Mouse (Mus musculus): ENCODE data around the gene Atp8b3. TPM values are rescaled to one million over a fixed set of nuclear protein-coding genes. Genes with fewer than 3 reads are reported as not detected.

Gene Atp8b3
- polyA plus RNA-seq (2015; fragmentation: Nextera tagmentation; extraction: Ambion mirVana), result 0.05 and 0.06 TPM in 2 replicates

DNA sequence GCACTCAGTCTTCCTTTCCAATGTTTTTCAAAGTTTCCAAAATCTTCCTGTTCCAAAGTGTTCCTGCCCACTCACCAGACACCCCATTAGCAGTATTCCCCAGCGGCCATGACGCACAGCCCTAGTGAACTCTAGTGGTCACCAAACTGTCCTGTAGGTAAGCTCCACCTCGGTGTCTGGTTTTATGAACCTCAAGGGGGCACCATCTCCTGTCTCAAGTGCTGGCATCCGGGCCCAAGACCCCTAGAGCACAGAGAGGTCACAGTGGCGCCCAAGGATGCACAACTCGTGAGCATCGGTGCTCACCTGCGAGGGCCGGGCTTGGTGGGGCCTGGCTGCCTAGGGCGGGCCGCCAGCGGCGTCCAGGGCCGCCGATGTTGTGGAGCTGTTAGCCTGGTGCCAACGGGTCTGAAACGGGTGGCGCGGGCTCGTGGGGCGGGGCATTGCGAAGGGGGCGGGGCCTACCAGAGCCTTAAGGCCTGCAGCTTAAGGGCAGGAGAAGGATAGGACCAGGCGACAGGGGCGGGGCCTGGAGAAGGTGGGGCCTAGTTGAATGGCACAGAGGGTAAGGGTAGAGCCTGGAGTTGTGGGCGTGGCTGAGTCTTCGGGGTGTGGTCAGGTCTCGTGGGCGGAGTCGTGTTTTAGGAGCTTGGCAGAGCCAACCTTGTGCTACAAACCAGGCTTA, at the start of gene Atp8b3:
Atp8b3 (minus strand) TSS at position 415 of the 685 bp plus-strand sequence.
- peak within 1 kb of the TSS; percentile 20; the same call in 1 of the 2 replicates for H3K9ac ChIP-seq
- ATAC-seq (replicated peaks; ENCODE audit: insufficient number of reproducible peaks, insufficient read depth, low FRiP score, low read depth), result peak; percentile 71
- H3K4me2 ChIP-seq, result peak within 1 kb of the TSS; percentile 60
- H3K27ac ChIP-seq, result no peak within 1 kb of the TSS; the same call in 1 of the 2 replicates
- peak within 1 kb of the TSS; percentile 28; the same call in 1 of the 2 replicates for H3K4me3 ChIP-seq
- no peaks in the 10 kb centered on the region for H3K9me3 ChIP-seq (replicated peaks)
- peaks cover 25% of the 10 kb centered on the region for H3K4me1 ChIP-seq (replicated peaks)
- H3K36me3 ChIP-seq, result peaks cover 21% of the 10 kb centered on the region
- 2% methylated on average over 30 of the region's 30 CpGs for WGBS
- H3K27me3 ChIP-seq, result peaks cover 31% of the 10 kb centered on the region

DNA sequence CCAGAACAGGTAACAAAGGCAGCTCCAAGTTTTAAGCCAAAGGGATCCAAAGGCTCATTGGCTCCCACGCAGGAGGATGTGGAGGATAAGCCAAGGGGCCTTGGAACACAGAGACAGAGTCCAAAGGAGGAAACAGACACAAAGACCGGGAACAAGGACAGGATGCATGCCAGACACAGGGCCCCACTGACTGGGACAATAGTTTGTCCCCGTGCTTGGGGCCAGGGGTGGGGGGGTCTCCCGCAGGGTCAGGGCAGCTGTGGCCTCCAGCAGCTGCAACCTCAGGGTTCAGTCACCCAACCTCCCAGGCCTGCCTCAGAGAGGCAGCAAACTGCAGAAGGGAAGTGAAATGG, 48.4 kb upstream of the Atp8b3 start:
- Histone ChIP-seq H3K9me3 (replicated peaks) (no peaks in the 10 kb centered on the region), H3K4me3 (peak overlapping the region; percentile 21), H3K27ac (peak overlapping the region; percentile 83), H3K9ac (0 out of 2 replicates have a peak overlapping the region, but pooled peaks have one; percentile 31), H3K4me1 (replicated peaks) (peaks cover 60% of the 10 kb centered on the region), H3K27me3 (no peaks in the 10 kb centered on the region), H3K36me3 (peaks cover 23% of the 10 kb centered on the region), H3K4me2 (peak overlapping the region; percentile 38)
- ATAC-seq (replicated peaks; ENCODE audit: insufficient number of reproducible peaks, insufficient read depth, low FRiP score, low read depth), result 0 out of 2 replicates have a peak, but pooled peaks have one; percentile 20
- 47% methylated on average over 4 of the region's 4 CpGs for WGBS

DNA sequence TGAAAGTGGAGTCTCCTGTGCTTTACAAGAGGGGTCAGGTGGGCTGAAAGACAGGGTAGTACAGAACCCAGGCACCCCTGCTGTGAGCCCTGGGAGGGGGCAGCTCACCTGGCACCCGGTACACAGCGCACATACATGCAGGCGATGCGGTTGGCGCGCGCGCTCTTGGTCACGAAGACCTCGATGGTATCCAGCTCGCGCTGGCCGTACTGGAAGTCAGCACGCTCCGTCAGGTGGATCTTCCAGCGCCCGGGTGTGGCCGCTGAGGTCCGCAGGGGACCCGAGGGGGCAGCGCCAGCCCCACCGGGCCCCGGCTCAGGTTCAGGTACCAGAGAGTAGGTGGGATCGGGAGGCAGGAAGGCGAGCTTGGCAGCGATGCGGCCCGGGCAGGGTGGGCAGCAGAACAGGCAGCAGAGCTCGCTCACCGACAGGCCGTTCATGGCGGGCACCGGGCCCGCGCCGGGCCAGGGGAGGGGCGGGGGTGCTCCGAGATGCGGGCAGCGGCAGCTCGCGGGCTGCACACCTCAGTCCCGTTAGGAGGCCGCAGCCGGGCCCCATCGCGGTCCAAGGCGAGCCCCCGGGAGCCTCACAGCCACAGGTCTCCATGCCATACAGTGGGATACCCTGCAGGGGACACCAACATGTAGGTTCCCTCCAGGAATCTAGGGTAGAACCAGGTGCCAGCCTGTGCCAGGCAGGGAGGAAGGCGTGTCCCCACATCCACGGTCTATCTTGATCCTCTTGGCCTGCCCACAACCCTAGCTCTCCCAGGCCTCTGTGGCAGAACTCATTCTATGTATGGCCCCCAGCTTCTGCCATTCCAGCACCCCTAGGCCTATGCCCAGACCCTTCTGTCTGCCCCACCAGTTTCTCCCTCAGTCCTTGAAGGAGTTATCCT, 47.7 kb upstream of the Atp8b3 start:
- no peaks in the 10 kb centered on the region for H3K27me3 ChIP-seq
- H3K36me3 ChIP-seq, result peaks cover 26% of the 10 kb centered on the region
- peaks cover 60% of the 10 kb centered on the region for H3K4me1 ChIP-seq (replicated peaks)
- H3K9ac ChIP-seq, result peak overlapping the region; percentile 31; the same call in 1 of the 2 replicates
- WGBS, result 89% methylated on average over 51 of the region's 51 CpGs
- no peaks in the 10 kb centered on the region for H3K9me3 ChIP-seq (replicated peaks)
- H3K27ac ChIP-seq, result peak overlapping the region; percentile 83
- H3K4me2 ChIP-seq, result peak overlapping the region; percentile 38
- peak overlapping the region; percentile 21 for H3K4me3 ChIP-seq
- no peak for ATAC-seq (replicated peaks; ENCODE audit: insufficient number of reproducible peaks, insufficient read depth, low FRiP score, low read depth)

DNA sequence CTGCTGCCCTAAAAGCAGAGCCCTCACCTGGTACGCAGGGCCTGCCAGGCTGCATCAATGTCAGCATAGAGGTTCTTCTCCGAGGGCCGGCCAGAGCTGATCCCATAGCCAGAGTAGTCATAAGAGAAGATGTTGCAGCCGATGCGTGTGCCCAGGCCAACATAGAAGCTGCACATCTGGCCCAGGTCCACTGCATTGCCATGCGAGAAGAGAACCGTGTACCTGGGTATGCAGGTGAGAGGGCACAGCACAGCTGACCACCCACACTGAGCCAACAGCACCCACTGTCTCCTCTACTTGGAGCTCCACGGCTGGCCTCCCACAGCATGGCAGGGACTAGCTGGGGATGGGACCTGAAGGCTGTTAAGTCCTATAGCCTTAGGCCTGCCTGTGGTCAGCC, 46.7 kb upstream of the Atp8b3 start:
- Histone ChIP-seq H3K9ac (peak overlapping the region; percentile 16; the same call in 1 of the 2 replicates), H3K27ac (peak overlapping the region; percentile 46; the same call in 1 of the 2 replicates), H3K4me1 (replicated peaks) (peaks cover 59% of the 10 kb centered on the region), H3K36me3 (peaks cover 26% of the 10 kb centered on the region), H3K9me3 (replicated peaks) (no peaks in the 10 kb centered on the region), H3K4me2 (peak overlapping the region; percentile 38), H3K27me3 (no peaks in the 10 kb centered on the region), H3K4me3 (peak overlapping the region; percentile 21)
- 83% methylated on average over 8 of the region's 8 CpGs for WGBS
- no peak for ATAC-seq (replicated peaks; ENCODE audit: insufficient number of reproducible peaks, insufficient read depth, low FRiP score, low read depth)

DNA sequence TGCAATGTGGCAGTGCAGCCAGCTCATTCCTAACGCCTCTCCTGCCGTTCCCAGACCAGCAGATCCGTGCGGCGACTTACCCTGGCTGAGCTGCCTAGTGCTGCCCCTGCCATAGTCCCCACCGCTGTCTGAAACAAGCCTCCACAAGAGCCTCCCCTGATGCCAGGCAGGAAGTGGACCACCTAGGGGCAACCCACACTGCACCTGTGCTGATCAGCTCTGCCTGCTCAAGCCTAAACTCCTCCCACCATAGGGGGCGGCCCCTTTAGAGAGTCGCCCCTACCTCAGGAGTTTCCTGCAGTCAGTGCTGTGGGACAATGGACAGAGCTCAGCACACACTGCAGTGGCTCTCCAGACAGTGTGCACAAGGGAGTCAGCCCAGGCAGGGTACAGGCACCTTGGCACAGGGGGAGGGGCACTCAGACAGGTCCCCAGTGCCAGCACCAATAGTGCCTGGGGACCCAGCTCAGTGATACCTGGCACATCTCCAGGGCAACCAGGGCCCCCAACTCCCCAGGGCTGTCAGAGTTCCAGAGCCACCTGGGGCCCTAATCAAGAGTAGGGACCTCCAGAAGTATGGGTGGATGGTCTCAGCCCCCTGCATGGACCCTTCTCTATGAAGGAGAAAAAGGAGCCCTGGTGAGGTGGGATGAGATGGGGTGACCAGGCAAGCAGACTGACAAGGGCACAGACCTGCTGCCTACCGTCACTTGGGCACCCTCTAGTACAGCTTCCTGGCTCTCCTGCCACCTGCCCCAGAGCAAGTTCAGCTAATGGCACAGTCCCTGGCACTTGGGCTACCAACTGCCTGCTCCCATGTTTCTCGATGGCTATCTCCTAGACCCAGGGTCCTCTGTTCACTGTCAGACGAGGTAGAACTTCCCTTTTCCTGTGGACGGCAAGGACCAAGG, 46.0 kb upstream of the Atp8b3 start:
- H3K4me2 ChIP-seq, result peak overlapping the region; percentile 38
- H3K9ac ChIP-seq, result 0 out of 2 replicates have a peak overlapping the region, but pooled peaks have one; percentile 4
- H3K36me3 ChIP-seq, result peaks cover 26% of the 10 kb centered on the region
- H3K9me3 ChIP-seq (replicated peaks), result no peaks in the 10 kb centered on the region
- H3K27me3 ChIP-seq, result no peaks in the 10 kb centered on the region
- H3K4me1 ChIP-seq (replicated peaks), result peaks cover 58% of the 10 kb centered on the region
- 66% methylated on average over 12 of the region's 12 CpGs for WGBS
- no peak for ATAC-seq (replicated peaks; ENCODE audit: insufficient number of reproducible peaks, insufficient read depth, low FRiP score, low read depth)
- peak overlapping the region; percentile 21 for H3K4me3 ChIP-seq
- peak overlapping the region; percentile 46 for H3K27ac ChIP-seq

DNA sequence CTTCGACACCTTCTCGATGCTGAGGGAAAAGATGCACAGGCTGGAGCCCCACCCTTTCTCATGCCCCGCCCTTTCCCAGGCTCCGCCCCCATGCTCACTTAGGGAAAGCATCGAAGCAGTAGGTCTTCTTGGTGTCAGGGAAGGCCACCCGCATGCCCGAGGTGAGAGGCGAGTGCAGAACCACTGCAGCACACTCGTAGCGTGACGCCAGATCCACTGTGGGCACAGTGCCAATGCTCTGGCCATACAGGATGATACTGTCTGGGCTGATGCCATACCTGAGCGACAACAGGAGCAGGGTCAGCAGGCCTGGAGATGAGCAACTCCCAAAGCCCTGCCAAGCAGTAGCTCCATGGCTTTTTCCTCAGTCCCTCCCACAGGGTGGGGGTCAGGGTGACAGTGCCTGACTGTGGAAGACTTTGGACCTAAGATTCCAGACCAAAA, 45.1 kb upstream of the Atp8b3 start:
- 52% methylated on average over 12 of the region's 12 CpGs for WGBS
- Histone ChIP-seq H3K4me2 (no peak overlapping the region; the same call in 1 of the 2 replicates), H3K27ac (0 out of 2 replicates have a peak overlapping the region, but pooled peaks have one; percentile 46), H3K4me1 (replicated peaks) (peaks cover 53% of the 10 kb centered on the region), H3K27me3 (no peaks in the 10 kb centered on the region), H3K9ac (no peak overlapping the region), H3K36me3 (peaks cover 26% of the 10 kb centered on the region), H3K9me3 (replicated peaks) (no peaks in the 10 kb centered on the region), H3K4me3 (no peak overlapping the region)
- no peak for ATAC-seq (replicated peaks; ENCODE audit: insufficient number of reproducible peaks, insufficient read depth, low FRiP score, low read depth)

DNA sequence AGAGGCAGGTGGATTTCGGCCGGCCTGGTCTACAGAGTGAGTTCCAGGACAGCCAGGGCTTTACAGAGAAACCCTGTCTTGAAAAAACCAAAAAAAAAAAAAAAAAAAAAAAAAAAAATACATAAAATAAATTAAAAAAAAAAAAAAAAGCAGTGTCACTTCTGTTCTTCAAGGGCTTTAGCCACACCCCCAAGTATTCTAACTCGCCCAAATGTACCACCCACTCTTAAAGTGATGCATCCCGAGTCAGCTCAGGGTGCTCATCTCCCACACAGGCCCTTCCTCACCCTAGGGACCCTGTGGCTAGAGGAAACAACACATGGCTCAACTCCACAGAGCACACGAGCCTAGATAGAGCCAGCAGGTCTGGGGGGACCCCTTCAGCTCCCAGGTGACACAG, 44.1 kb upstream of the Atp8b3 start:
- WGBS, result 77% methylated on average over 5 of the region's 5 CpGs
- Histone ChIP-seq H3K9me3 (replicated peaks) (no peaks in the 10 kb centered on the region), H3K4me2 (no peak overlapping the region), H3K4me3 (no peak overlapping the region), H3K4me1 (replicated peaks) (peaks cover 53% of the 10 kb centered on the region), H3K36me3 (peaks cover 26% of the 10 kb centered on the region), H3K27ac (no peak overlapping the region), H3K9ac (no peak overlapping the region), H3K27me3 (no peaks in the 10 kb centered on the region)
- no peak for ATAC-seq (replicated peaks; ENCODE audit: insufficient number of reproducible peaks, insufficient read depth, low FRiP score, low read depth)

DNA sequence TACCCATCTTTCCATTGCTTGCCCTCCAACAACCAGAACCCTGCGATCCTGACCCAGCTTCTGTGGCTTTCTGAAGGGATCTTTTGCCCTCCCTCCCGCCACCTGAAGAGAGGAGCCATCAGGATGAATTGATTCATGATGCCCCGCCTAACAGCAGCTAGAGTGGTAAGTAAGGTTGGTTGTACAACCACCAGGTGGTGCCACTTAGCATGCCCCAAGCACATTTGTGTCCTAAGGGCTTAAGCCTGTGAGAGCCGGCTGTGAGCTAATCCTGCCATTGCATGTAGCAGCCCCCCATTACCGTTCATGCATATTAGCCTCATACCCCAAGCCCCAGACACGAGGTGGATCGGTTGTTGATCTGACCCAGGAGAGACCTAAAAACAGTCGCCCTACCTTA, 40.0 kb upstream of the Atp8b3 start:
- Histone ChIP-seq H3K9ac (no peak overlapping the region), H3K4me3 (no peak overlapping the region), H3K4me1 (replicated peaks) (peaks cover 47% of the 10 kb centered on the region), H3K9me3 (replicated peaks) (no peaks in the 10 kb centered on the region), H3K27ac (peak overlapping the region; percentile 94), H3K36me3 (peaks cover 14% of the 10 kb centered on the region), H3K4me2 (peak overlapping the region; percentile 91), H3K27me3 (no peaks in the 10 kb centered on the region)
- no peak for ATAC-seq (replicated peaks; ENCODE audit: insufficient number of reproducible peaks, insufficient read depth, low FRiP score, low read depth)
- WGBS, result 14% methylated on average over 8 of the region's 8 CpGs

DNA sequence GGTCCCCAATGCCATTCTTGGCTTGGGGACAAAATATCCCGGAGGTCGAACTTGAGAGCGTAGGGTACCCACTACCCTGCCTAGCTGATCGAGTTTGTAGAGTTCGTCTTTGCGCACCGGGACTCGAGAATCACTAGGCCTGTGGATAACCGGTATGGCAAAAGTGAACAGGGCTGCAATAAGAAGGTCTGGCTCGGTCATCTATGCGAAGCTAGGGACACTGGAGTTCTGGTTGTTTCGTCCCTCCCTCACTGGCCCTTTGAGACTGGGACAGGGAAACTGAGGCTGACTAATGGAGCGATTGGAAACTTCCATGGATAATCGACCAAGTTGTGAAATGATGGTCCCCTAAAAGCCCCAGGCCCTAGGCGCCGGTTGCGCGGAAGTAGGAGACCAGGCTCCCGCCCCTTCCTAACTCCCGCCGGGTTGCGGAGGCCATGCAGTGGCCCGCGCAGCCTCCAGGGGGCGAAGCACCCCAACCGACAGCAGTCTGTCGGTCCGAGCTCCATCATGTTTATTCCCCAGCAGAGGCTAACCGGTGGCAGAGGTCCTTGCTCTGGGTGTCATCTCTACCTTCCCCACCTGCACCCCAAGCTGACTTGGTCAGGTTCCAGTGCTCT, 39.3 kb upstream of the Atp8b3 start:
- peaks cover 9% of the 10 kb centered on the region for H3K36me3 ChIP-seq
- H3K4me1 ChIP-seq (replicated peaks), result peaks cover 48% of the 10 kb centered on the region
- H3K27ac ChIP-seq, result peak overlapping the region; percentile 94
- no peaks in the 10 kb centered on the region for H3K27me3 ChIP-seq
- peak overlapping the region; percentile 91 for H3K4me2 ChIP-seq
- under 1% methylated on average over 29 of the region's 29 CpGs for WGBS
- H3K9ac ChIP-seq, result peak overlapping the region; percentile 80
- peak; percentile 29; the same call in 1 of the 2 replicates for ATAC-seq (replicated peaks; ENCODE audit: insufficient number of reproducible peaks, insufficient read depth, low FRiP score, low read depth)
- peak overlapping the region; percentile 89 for H3K4me3 ChIP-seq
- H3K9me3 ChIP-seq (replicated peaks), result no peaks in the 10 kb centered on the region
